Mouse (Mus musculus) MEL (cell line): Measurements from ENCODE around the gene Tbk1.

Source experiments
- BHLHE40 ChIP-seq: IDR thresholded peaks from 2 replicates; pipeline ENCODE4 v1.6.1; 2012; ENCODE audit warnings: low read depth, mild to moderate bottlenecking, inconsistent platforms, low read length, improper control_type of control experiment, borderline replicate concordance
- CTCF ChIP-seq, 3 experiments: IDR thresholded peaks in 2 of 3; conservative IDR thresholded peaks in 1 of 3; 2 replicates each; pipeline ENCODE4 v1.5.1; 2011 to 2012; ENCODE audit warnings: low read length in 3 of 3, low read depth in 2 of 3, mild to moderate bottlenecking in 2 of 3, improper control_type of control experiment in 1 of 3, inconsistent platforms in 1 of 3, mixed read lengths in 1 of 3, moderate library complexity in 1 of 3; ENCODE audit not compliant: control insufficient read depth in 1 of 3, insufficient read depth in 1 of 3, poor library complexity in 1 of 3, severe bottlenecking in 1 of 3
- MYC ChIP-seq: IDR thresholded peaks from 2 replicates; pipeline ENCODE4 v1.6.1; 2011; ENCODE audit warnings: low read depth, mild to moderate bottlenecking, low read length, improper control_type of control experiment, moderate library complexity
- NELFE ChIP-seq: IDR thresholded peaks from 2 replicates; pipeline ENCODE4 v1.6.1; 2011; ENCODE audit warnings: low read depth, low read length, improper control_type of control experiment

GRCm38 (mm10) chr10:121504973-121505911, 81.3 kb downstream of the Tbk1 start:
- TF ChIP-seq MYC (no peak), CTCF (IDR thresholded peaks at IDR 0.05 in 2 of 3, conservative IDR thresholded peaks at IDR 0.05 in 1 of 3; ENCODE audit: control insufficient read depth in 1 of 3, insufficient read depth in 1 of 3, low read depth in 2 of 3, low read length in 3 of 3, poor library complexity in 1 of 3, severe bottlenecking in 1 of 3) (no peak), BHLHE40 (no peak), NELFE (no peak)
